Mouse (Mus musculus): Measurements from ENCODE around the gene Matn4. TPM values are rescaled to one million over a fixed set of nuclear protein-coding genes. Genes with fewer than 3 reads are reported as not detected.

The Matn4 gene
- polyA plus RNA-seq, 1 experiment from 2014 or later = 8.9 TPM

DNA sequence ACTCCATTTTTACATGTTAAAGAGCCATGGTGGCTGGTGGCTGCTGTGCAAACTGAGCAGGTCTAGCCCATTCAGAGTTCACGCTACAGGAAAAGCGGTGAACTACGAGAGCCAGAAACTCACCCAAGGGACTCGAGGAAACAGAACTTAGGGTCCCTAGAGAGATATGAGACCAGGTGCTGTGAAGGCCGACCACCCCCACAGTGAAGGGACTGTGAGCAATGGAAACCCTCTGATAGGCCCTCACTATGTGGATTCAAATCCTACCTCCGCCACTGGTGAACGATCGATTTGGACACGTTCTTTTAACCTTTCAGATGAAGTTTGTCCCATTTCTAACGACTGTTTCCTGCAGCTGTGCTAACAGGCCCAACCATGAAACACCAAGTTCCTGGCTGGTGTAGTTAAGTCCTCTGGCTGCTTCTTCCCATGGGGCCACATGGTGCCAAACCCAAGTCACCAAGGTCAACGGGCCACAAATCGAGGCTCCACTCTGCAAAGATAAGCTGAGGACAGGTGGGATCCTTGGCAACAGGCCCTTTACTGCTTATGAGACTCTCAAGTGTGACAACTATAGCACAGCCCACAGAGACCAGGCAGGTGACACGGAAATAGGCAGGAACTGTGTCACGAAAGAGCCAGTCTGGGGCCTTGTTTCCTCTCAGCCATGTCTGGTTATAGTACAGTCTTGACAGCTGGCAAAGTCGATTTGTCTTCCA, 17.9 kb upstream of the Matn4 start:
- Histone ChIP-seq H3K4me3 (replicated peaks; ENCODE audit: low read length) (no peak overlapping the region), H3K36me3 (ENCODE audit: control insufficient read depth, insufficient read depth, low read length) (peaks cover 16% of the 10 kb centered on the region), H3K4me1 (ENCODE audit: control insufficient read depth, insufficient read depth, low read length) (no peaks in the 10 kb centered on the region; the same call in 1 of the 2 replicates), H3K9ac (ENCODE audit: low read length) (no peak overlapping the region), H3K27me3 (ENCODE audit: control insufficient read depth, insufficient read depth, low read length) (no peaks in the 10 kb centered on the region), H3K27ac (ENCODE audit: low read length) (peak overlapping the region; percentile 75; the same call in 1 of the 2 replicates), H3K4me2 (ENCODE audit: low read depth, low read length) (no peak overlapping the region), H3K9me3 (replicated peaks; ENCODE audit: control insufficient read depth, low read length) (no peaks in the 10 kb centered on the region)
- 80% methylated on average over 15 of the region's 15 CpGs for WGBS
- ATAC-seq (ENCODE audit: insufficient read depth, low FRiP score) = 0 out of 2 replicates have a peak, but pooled peaks have one; percentile 31

DNA sequence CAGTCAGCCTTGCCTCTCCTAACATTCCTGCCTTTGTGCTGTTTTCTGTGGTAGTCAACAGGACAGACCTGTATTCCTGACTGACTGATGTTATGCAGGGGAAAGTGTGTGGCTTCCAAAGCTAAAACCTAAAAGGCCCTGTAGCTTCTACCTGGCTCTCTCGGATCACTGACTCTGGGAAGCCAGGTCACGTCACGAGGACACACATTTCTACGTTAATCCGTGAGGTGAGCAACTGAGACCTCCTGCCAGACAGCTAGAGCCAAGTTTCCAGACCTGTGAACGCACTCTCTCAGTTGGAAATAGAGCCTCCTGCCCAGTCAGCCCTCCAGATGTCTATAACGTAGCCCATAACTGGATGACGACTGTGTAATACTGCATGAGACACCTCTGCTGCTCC, 17.0 kb upstream of the Matn4 start:
- no peaks in the 10 kb centered on the region for H3K9me3 ChIP-seq (replicated peaks; ENCODE audit: control insufficient read depth, low read length)
- 68% methylated on average over 8 of the region's 8 CpGs for WGBS
- no peak for ATAC-seq (ENCODE audit: insufficient read depth, low FRiP score)
- H3K27me3 ChIP-seq (ENCODE audit: control insufficient read depth, insufficient read depth, low read length) = no peaks in the 10 kb centered on the region
- H3K36me3 ChIP-seq (ENCODE audit: control insufficient read depth, insufficient read depth, low read length) = peaks cover 16% of the 10 kb centered on the region
- no peak overlapping the region for H3K4me2 ChIP-seq (ENCODE audit: low read depth, low read length)
- H3K27ac ChIP-seq (ENCODE audit: low read length) = peak overlapping the region; percentile 75
- no peak overlapping the region for H3K4me3 ChIP-seq (replicated peaks; ENCODE audit: low read length)
- no peak overlapping the region for H3K9ac ChIP-seq (ENCODE audit: low read length)
- peaks cover 3% of the 10 kb centered on the region; the same call in 1 of the 2 replicates for H3K4me1 ChIP-seq (ENCODE audit: control insufficient read depth, insufficient read depth, low read length)

DNA sequence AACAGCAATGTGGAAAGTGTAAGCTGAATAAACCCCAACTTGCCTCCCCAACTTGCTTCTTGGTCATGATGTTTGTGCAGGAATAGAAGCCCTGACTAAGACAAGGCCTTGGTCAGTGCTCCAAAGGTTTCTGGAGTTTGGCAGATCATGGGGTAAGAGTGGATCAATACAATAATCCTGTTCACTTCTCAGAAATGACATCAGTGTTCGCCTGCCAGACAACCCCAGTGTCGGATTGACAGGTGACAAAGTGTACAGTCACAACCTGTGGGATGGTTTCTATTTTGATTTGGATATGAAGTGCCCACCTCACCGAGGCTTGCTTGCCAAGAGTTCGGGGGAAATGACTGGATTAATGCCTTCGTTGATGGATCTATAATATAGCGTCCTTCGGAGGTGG, 16.3 kb upstream of the Matn4 start:
- no peak for ATAC-seq (ENCODE audit: insufficient read depth, low FRiP score)
- peak overlapping the region; percentile 75; the same call in 1 of the 2 replicates for H3K27ac ChIP-seq (ENCODE audit: low read length)
- no peak overlapping the region for H3K4me2 ChIP-seq (ENCODE audit: low read depth, low read length)
- H3K36me3 ChIP-seq (ENCODE audit: control insufficient read depth, insufficient read depth, low read length) = peaks cover 16% of the 10 kb centered on the region
- WGBS = 72% methylated on average over 7 of the region's 7 CpGs
- no peaks in the 10 kb centered on the region for H3K9me3 ChIP-seq (replicated peaks; ENCODE audit: control insufficient read depth, low read length)
- H3K27me3 ChIP-seq (ENCODE audit: control insufficient read depth, insufficient read depth, low read length) = no peaks in the 10 kb centered on the region
- peaks cover 3% of the 10 kb centered on the region; the same call in 1 of the 2 replicates for H3K4me1 ChIP-seq (ENCODE audit: control insufficient read depth, insufficient read depth, low read length)
- H3K9ac ChIP-seq (ENCODE audit: low read length) = no peak overlapping the region
- H3K4me3 ChIP-seq (replicated peaks; ENCODE audit: low read length) = no peak overlapping the region

DNA sequence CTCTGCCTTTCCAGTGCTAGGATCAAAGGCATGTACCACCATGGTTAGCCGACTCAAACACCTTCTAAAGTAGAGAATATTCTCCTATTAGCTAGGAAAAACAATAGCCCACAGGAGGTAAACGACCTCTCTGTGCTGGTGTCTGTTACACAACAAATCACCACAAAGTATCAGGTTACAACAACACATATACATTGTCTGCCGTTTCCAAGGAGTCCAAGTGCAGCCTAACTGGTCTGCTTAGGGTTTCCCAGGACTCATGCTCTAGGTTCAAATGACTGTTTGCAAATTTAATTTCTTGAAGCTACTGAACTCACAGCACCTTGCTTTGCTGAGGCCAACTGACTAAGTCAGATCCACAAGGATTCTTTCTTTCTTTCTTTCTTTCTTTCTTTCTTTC, 14.5 kb upstream of the Matn4 start:
- 4% methylated on average over 3 of the region's 3 CpGs for WGBS
- ATAC-seq (ENCODE audit: insufficient read depth, low FRiP score) = no peak
- Histone ChIP-seq H3K4me3 (replicated peaks; ENCODE audit: low read length) (no peak overlapping the region), H3K4me1 (ENCODE audit: control insufficient read depth, insufficient read depth, low read length) (peaks cover 3% of the 10 kb centered on the region; the same call in 1 of the 2 replicates), H3K27me3 (ENCODE audit: control insufficient read depth, insufficient read depth, low read length) (no peaks in the 10 kb centered on the region), H3K9ac (ENCODE audit: low read length) (no peak overlapping the region), H3K4me2 (ENCODE audit: low read depth, low read length) (no peak overlapping the region), H3K27ac (ENCODE audit: low read length) (no peak overlapping the region), H3K36me3 (ENCODE audit: control insufficient read depth, insufficient read depth, low read length) (peaks cover 7% of the 10 kb centered on the region; the same call in 1 of the 2 replicates), H3K9me3 (replicated peaks; ENCODE audit: control insufficient read depth, low read length) (no peaks in the 10 kb centered on the region)

DNA sequence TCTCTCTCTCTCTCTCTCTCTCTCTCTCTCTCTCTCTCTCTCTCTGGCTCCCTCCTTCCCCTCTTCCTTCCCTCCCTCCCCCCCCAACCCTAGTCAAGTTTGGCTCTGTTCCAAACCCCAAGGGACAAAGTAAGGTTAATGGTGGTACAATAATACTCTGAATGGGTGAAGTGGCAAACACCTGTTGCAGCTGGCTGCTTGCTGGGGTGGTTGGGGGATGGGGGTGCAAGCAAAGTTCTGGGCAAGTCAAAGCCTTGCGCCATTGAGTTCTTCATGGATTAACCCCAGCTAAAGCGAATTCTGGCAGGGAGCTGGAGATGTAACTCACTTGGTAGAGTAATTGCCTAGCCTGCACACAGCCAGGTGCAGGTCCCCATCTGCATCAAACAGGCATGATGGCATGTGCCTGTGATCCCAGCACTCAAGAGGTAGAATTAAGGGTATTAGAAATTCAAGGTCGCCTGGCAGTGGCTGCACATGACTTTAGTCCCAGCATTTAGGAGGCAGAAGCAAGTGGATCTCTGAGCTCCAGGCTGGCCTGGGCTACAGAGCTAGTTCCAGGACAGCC, 13.4 kb upstream of the Matn4 start:
- Histone ChIP-seq H3K4me3 (replicated peaks; ENCODE audit: low read length) (no peak overlapping the region), H3K4me1 (ENCODE audit: control insufficient read depth, insufficient read depth, low read length) (peaks cover 3% of the 10 kb centered on the region; the same call in 1 of the 2 replicates), H3K4me2 (ENCODE audit: low read depth, low read length) (no peak overlapping the region), H3K27me3 (ENCODE audit: control insufficient read depth, insufficient read depth, low read length) (no peaks in the 10 kb centered on the region), H3K27ac (ENCODE audit: low read length) (no peak overlapping the region), H3K36me3 (ENCODE audit: control insufficient read depth, insufficient read depth, low read length) (no peaks in the 10 kb centered on the region), H3K9ac (ENCODE audit: low read length) (no peak overlapping the region), H3K9me3 (replicated peaks; ENCODE audit: control insufficient read depth, low read length) (no peaks in the 10 kb centered on the region)
- WGBS = 33% methylated on average over 3 of the region's 3 CpGs
- no peak for ATAC-seq (ENCODE audit: insufficient read depth, low FRiP score)

DNA sequence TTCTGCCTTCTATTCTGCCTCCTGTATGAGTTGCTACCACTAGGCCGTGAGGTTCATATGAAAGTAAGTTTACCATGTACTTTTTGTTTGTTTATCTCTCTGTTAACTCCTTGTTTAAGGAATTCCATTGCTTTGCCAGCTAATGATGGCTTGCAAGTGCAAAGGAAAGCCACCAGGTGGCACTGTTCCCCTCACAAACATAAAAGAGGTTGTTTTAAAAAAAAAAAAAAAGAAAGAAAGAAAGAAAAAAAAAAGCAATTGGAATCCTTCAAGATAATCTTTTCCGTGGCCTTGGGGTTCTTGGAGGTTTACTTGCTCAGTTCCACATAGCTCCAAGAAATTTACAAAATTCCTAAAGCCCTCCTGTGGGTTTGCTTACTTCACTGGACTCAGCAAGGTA, 12.2 kb upstream of the Matn4 start:
- Histone ChIP-seq H3K9ac (ENCODE audit: low read length) (no peak overlapping the region), H3K9me3 (replicated peaks; ENCODE audit: control insufficient read depth, low read length) (no peaks in the 10 kb centered on the region), H3K36me3 (ENCODE audit: control insufficient read depth, insufficient read depth, low read length) (no peaks in the 10 kb centered on the region), H3K27ac (ENCODE audit: low read length) (no peak overlapping the region), H3K27me3 (ENCODE audit: control insufficient read depth, insufficient read depth, low read length) (no peaks in the 10 kb centered on the region), H3K4me3 (replicated peaks; ENCODE audit: low read length) (no peak overlapping the region), H3K4me1 (ENCODE audit: control insufficient read depth, insufficient read depth, low read length) (peaks cover 3% of the 10 kb centered on the region; the same call in 1 of the 2 replicates), H3K4me2 (ENCODE audit: low read depth, low read length) (no peak overlapping the region)
- 0% methylated on average over 2 of the region's 2 CpGs for WGBS
- ATAC-seq (ENCODE audit: insufficient read depth, low FRiP score) = no peak

DNA sequence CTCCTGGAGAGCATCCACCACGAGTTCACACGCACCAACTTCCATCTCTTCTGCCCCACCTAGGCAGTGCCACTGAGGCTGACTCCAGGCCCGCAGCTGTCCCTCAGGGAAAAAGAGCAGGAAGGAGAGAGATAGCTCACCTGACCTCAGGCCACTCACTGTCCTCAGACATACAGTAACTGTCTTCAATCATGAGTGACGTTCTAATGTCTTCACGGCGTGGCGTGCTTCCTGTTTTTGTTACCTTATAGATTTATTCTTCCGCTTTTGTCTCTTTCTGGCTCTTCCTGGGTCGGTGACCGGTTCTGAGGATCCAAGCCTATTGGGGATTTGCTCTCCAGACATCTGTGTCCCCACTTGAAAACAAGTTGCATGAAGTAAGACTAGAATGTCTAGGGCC, 9.6 kb upstream of the Matn4 start:
- Histone ChIP-seq H3K9me3 (replicated peaks; ENCODE audit: control insufficient read depth, low read length) (no peaks in the 10 kb centered on the region), H3K27me3 (ENCODE audit: control insufficient read depth, insufficient read depth, low read length) (no peaks in the 10 kb centered on the region), H3K27ac (ENCODE audit: low read length) (no peak overlapping the region), H3K4me3 (replicated peaks; ENCODE audit: low read length) (no peak overlapping the region), H3K4me2 (ENCODE audit: low read depth, low read length) (peak overlapping the region; percentile 39), H3K36me3 (ENCODE audit: control insufficient read depth, insufficient read depth, low read length) (no peaks in the 10 kb centered on the region), H3K4me1 (ENCODE audit: control insufficient read depth, insufficient read depth, low read length) (peaks cover 3% of the 10 kb centered on the region; the same call in 1 of the 2 replicates), H3K9ac (ENCODE audit: low read length) (0 out of 2 replicates have a peak overlapping the region, but pooled peaks have one; percentile 49)
- ATAC-seq (ENCODE audit: insufficient read depth, low FRiP score) = no peak
- WGBS = 62% methylated on average over 10 of the region's 10 CpGs

DNA sequence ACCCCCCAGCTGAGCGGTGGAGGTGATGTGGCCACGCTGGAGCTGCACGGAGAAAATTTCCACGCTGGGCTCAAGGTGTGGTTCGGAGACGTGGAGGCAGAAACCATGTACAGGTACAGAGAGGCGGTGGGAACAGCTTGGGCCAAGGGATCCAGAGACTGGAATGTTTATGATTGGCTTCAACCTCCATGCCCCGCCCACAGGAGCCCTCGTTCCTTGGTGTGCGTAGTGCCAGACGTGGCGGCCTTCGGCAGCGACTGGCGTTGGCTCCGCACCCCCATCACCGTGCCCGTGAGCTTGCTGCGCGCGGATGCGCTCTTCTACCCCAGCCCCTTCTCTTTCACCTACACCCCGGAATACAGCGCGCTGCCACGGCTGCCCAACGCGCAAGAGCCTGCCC, 9.2 kb upstream of the Matn4 start:
- no peak overlapping the region for H3K4me3 ChIP-seq (replicated peaks; ENCODE audit: low read length)
- no peaks in the 10 kb centered on the region for H3K9me3 ChIP-seq (replicated peaks; ENCODE audit: control insufficient read depth, low read length)
- 25% methylated on average over 28 of the region's 28 CpGs for WGBS
- peak overlapping the region; percentile 39 for H3K4me2 ChIP-seq (ENCODE audit: low read depth, low read length)
- H3K4me1 ChIP-seq (ENCODE audit: control insufficient read depth, insufficient read depth, low read length) = peaks cover 3% of the 10 kb centered on the region; the same call in 1 of the 2 replicates
- no peaks in the 10 kb centered on the region for H3K36me3 ChIP-seq (ENCODE audit: control insufficient read depth, insufficient read depth, low read length)
- H3K27me3 ChIP-seq (ENCODE audit: control insufficient read depth, insufficient read depth, low read length) = peaks cover 3% of the 10 kb centered on the region; the same call in 1 of the 2 replicates
- H3K27ac ChIP-seq (ENCODE audit: low read length) = no peak overlapping the region
- 0 out of 2 replicates have a peak overlapping the region, but pooled peaks have one; percentile 49 for H3K9ac ChIP-seq (ENCODE audit: low read length)
- no peak for ATAC-seq (ENCODE audit: insufficient read depth, low FRiP score)

DNA sequence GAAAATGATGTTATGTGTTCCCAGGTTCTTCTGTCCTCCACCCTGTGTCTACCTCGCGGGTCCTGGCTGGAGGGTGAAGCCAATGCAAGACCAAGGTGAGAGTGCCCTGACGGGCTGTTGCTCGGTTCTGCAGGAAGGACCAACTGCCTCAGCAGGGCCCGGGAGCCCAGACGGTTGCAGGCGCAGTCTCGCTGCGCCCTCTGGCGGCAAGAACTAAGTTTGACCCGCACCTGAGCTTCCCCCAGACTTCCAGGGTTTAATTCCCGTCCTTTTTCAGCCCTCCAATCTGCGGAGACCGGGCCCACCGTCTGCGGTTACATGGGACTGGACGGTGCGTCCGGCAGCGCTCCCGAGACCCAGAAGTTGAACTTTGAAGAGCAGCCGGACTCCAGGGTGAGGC, 2.7 kb upstream of the Matn4 start:
- Histone ChIP-seq H3K27me3 (ENCODE audit: control insufficient read depth, insufficient read depth, low read length) (peaks cover 45% of the 10 kb centered on the region), H3K4me2 (ENCODE audit: low read depth, low read length) (0 out of 2 replicates have a peak overlapping the region, but pooled peaks have one; percentile 13), H3K9ac (ENCODE audit: low read length) (no peak overlapping the region; the same call in 1 of the 2 replicates), H3K27ac (ENCODE audit: low read length) (no peak overlapping the region), H3K36me3 (ENCODE audit: control insufficient read depth, insufficient read depth, low read length) (no peaks in the 10 kb centered on the region), H3K9me3 (replicated peaks; ENCODE audit: control insufficient read depth, low read length) (no peaks in the 10 kb centered on the region), H3K4me3 (replicated peaks; ENCODE audit: low read length) (no peak overlapping the region; the same call in 1 of the 2 replicates), H3K4me1 (ENCODE audit: control insufficient read depth, insufficient read depth, low read length) (peaks cover 9% of the 10 kb centered on the region; the same call in 1 of the 2 replicates)
- WGBS = under 1% methylated on average over 22 of the region's 22 CpGs
- peak; percentile 41; the same call in 1 of the 2 replicates for ATAC-seq (ENCODE audit: insufficient read depth, low FRiP score)
